Mouse (Mus musculus) forebrain, embryonic 11.5 days (tissue): ENCODE data around the gene 7530416G11Rik. TPM values are rescaled to one million over a fixed set of nuclear protein-coding genes. Genes with fewer than 3 reads are reported as not detected.

Experiments
- ATAC-seq: fragments of 200-750 bp; cut with Nextera tagmentation; replicated peaks from 2 replicates; pipeline ENCODE4 v1.8.0; 2017; ENCODE audit warnings: moderate TSS enrichment; ENCODE audit not compliant: low FRiP score
- DNase-seq: peaks from one replicate; pipeline ENCODE4 v3.0.0-alpha.2; 2017; ENCODE audit warnings: low spot score
- H3K27ac ChIP-seq: fragments of 300-500 bp; sonication (generic); 2 replicates; pipeline ENCODE4 v1.5.1; 2014; ENCODE audit warnings: low read depth, low read length
- H3K27me3 ChIP-seq: fragments of 300-500 bp; sonication (generic); 2 replicates; pipeline ENCODE4 v1.6.1; 2014; ENCODE audit warnings: mild to moderate bottlenecking, low read length, mixed read lengths; ENCODE audit not compliant: control insufficient read depth, insufficient read depth
- H3K36me3 ChIP-seq: fragments of 300-500 bp; sonication (generic); 2 replicates; pipeline ENCODE4 v1.6.1; 2014; ENCODE audit warnings: mild to moderate bottlenecking, low read length, moderate library complexity, mixed read lengths; ENCODE audit not compliant: control insufficient read depth, insufficient read depth
- H3K4me1 ChIP-seq: fragments of 300-500 bp; sonication (generic); replicated peaks from 2 replicates; pipeline ENCODE4 v1.6.1; 2014; ENCODE audit warnings: low read length, mixed read lengths; ENCODE audit not compliant: control insufficient read depth, insufficient read depth
- H3K4me2 ChIP-seq: fragments of 300-500 bp; sonication (generic); 2 replicates; pipeline ENCODE4 v1.6.1; 2014; ENCODE audit warnings: low read depth, mild to moderate bottlenecking, low read length, moderate library complexity, mixed read lengths; ENCODE audit not compliant: severe bottlenecking
- H3K4me3 ChIP-seq: fragments of 300-500 bp; sonication (generic); 2 replicates; pipeline ENCODE4 v1.5.1; 2014; ENCODE audit warnings: low read depth, low read length
- H3K9ac ChIP-seq: fragments of 300-500 bp; sonication (generic); 2 replicates; pipeline ENCODE4 v1.6.1; 2014; ENCODE audit warnings: low read length
- H3K9me3 ChIP-seq: fragments of 300-500 bp; sonication (generic); 2 replicates; pipeline ENCODE4 v1.6.1; 2016; ENCODE audit warnings: low read length, mixed read lengths; ENCODE audit not compliant: control insufficient read depth
- WGBS: fragments of 180-500 bp; shearing (Covaris S2); extraction: QIAGEN DNeasy Blood & Tissue Kit; methylation state at CpG from one replicate; pipeline ENCODE4 v1.1.7; 2014; 5-methylcytosine and 5-hydroxymethylcytosine counted together
- polyA plus RNA-seq: library from polyadenylated mRNA; unstranded; fragments of >200 nt; fragmentation: Nextera tagmentation; extraction: Ambion mirVana; gene quantifications from 2 replicates; pipeline ENCODE4 v1.2.1, GENCODE M21; 2014

The 7530416G11Rik gene
- polyA plus RNA-seq, 1 experiment from 2014 or later, result not detected

DNA sequence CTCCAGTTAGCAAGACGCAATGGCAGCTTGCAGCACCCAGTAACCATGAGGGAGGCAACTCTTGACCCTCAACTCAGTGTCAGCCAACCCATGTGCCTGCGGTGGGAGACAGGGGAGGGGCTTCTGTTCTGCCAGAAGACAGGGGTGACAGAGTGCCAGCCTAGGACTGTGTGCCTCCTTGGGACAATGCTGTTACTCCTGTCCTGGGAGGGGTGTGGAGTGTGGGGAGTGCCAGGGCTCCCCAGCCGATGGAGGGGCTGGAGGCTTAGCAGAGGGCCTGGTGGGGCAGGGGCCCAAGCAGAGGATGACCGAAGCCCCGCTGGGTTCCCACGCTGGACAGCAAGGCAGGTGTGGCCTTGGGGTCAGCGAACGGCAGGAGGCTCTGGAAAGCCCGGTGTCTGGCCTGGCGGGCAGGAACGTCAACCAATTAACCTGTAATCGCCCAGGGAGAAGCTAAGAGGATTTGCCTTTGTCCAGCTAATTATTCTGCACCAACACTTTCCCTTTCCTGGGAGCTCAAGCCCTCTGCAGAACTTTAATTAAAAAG, 21.4 kb upstream of the 7530416G11Rik start:
- peak overlapping the region; percentile 37; the same call in 1 of the 2 replicates for H3K27ac ChIP-seq
- H3K9me3 ChIP-seq, result no peaks in the 10 kb centered on the region
- peak; percentile 67 for ATAC-seq
- H3K4me1 ChIP-seq, result peaks cover 21% of the 10 kb centered on the region
- 3% methylated on average over 12 of the region's 12 CpGs for WGBS
- H3K9ac ChIP-seq, result no peak overlapping the region
- H3K27me3 ChIP-seq, result no peaks in the 10 kb centered on the region
- peak; percentile 69 for DNase-seq
- no peaks in the 10 kb centered on the region for H3K36me3 ChIP-seq
- 0 out of 2 replicates have a peak overlapping the region, but pooled peaks have one; percentile 8 for H3K4me2 ChIP-seq
- no peak overlapping the region for H3K4me3 ChIP-seq

DNA sequence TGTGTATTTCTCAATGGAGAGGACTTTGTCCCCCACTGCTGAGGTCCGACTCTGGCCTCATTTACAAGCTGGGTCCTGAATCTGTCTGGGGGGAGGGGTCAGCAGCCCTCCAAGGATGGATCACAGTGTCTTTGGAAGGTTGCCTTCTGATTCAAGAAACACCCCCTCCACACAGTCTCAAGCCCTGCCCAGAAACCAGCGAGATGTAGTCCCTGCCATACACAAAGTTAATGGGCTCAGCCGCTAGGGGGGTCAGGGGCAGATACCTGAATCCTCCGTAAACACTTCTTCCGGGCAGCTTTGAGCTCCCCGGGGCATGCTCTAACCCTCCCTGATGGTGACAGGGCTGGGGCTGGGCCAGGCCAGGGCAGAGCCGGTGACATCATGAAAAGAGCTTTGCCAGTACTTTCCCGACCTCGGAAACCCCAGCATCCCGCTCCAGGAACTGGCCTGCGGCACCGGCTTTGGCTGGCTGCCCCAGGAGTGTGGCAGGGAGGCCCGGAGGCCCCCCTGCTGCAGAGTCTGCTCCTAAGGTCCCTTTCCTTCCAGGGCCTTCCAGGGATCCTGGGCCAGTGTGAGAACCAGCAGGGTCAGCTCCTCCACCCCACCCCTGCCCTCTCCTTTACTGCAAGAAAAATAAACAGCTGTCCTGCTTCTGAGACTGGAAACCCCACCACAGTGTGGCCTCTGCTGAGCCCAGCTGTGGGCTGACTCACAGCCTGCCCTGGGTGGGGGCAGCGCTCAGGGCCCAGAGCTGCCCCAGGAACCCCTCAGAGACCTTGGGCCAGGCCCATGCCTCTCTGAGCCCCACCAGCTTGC, 20.4 kb upstream of the 7530416G11Rik start:
- no peaks in the 10 kb centered on the region for H3K36me3 ChIP-seq
- peak overlapping the region; percentile 25; the same call in 1 of the 2 replicates for H3K27ac ChIP-seq
- peak; percentile 71 for DNase-seq
- no peaks in the 10 kb centered on the region for H3K9me3 ChIP-seq
- peak; percentile 45; the same call in 1 of the 2 replicates for ATAC-seq
- H3K4me1 ChIP-seq, result peaks cover 24% of the 10 kb centered on the region
- H3K9ac ChIP-seq, result no peak overlapping the region; the same call in 1 of the 2 replicates
- peak overlapping the region; percentile 9; the same call in 1 of the 2 replicates for H3K4me2 ChIP-seq
- H3K27me3 ChIP-seq, result no peaks in the 10 kb centered on the region
- H3K4me3 ChIP-seq, result no peak overlapping the region
- 5% methylated on average over 14 of the region's 14 CpGs for WGBS

DNA sequence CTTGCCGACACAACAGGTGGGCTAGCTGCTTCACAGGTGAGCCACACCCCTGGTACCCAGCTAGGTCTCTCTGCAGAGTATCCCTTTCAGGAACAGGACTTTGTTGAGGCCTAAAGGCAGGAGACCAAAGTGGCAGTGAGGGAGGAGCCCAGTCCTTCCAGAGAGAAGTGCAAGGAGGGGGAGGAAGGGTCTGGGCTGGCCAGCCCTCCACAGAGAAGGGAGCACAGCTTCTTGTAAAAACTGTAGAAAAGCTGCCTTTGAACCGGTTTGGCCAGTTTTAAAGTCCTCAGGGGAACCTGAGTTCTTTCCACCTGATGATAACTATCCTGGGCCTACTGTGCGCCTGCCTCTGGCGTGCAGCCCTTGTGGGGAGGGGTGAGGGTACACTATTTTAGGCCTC, 16.4 kb upstream of the 7530416G11Rik start:
- no peak for DNase-seq
- Histone ChIP-seq H3K4me2 (no peak overlapping the region), H3K9ac (no peak overlapping the region), H3K4me3 (no peak overlapping the region), H3K9me3 (no peaks in the 10 kb centered on the region), H3K4me1 (peaks cover 12% of the 10 kb centered on the region), H3K36me3 (no peaks in the 10 kb centered on the region), H3K27me3 (no peaks in the 10 kb centered on the region), H3K27ac (no peak overlapping the region)
- 66% methylated on average over 4 of the region's 4 CpGs for WGBS
- no peak for ATAC-seq

DNA sequence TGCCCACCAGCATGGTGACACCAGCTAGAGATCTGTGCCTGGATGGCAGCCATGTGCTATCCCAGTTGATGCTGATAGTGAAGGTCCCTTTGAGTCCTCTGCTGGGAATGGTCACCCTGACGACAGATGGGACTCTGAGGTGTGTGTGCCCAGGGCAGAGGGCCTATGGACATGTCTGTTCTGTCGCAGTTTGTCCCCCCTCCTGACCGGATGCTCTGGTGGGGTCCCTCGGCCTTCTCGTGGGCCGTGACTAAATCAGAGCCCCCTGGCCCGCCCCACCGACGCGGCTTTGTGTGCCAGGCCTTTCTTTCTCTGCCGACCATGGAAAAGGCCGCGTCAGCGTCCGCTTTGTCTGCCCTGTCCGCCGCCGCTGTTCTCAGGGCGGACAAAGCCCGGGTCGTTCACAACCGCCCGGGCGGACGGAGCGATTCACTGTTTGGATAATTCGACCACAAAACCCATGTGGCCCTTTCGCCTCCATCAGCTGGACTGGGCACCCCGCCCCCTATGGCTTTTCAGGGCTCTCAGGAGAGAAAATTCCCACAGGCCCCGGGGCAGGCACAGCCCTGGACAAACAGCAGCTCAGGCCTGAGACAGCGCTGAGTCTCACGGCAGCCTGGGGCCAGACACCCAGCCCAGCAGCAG, 4.5 kb upstream of the 7530416G11Rik start:
- Histone ChIP-seq H3K36me3 (no peaks in the 10 kb centered on the region), H3K9ac (peak overlapping the region; percentile 52), H3K9me3 (no peaks in the 10 kb centered on the region), H3K4me3 (no peak overlapping the region), H3K4me2 (no peak overlapping the region), H3K27me3 (no peaks in the 10 kb centered on the region), H3K4me1 (peaks cover 14% of the 10 kb centered on the region; the same call in 1 of the 2 replicates), H3K27ac (peak overlapping the region; percentile 89)
- DNase-seq (peak; percentile 85), ATAC-seq (peak; percentile 77)
- 23% methylated on average over 32 of the region's 32 CpGs for WGBS

DNA sequence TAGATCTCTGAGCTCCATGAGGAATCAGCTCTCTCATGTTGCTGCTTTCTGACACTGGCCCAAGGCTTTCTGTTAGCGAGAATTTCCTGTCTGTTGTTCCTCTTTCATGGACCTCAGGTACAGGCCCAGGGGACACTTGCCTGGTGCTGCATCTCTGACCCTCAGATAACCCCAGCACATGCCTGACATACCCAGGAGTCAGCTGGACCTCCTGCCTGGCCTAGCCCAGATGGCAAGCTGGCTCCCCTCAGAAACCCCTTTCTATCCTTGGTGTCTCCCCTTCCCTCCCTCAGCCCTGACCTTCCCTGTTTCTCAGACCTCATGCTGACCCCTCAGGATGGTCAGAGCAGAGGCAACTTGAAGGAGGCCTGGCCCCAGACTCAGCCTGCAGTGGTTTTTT, 3.7 kb upstream of the 7530416G11Rik start:
- Histone ChIP-seq H3K27ac (peak overlapping the region; percentile 89), H3K27me3 (no peaks in the 10 kb centered on the region), H3K9ac (peak overlapping the region; percentile 21; the same call in 1 of the 2 replicates), H3K4me3 (no peak overlapping the region), H3K4me1 (peaks cover 14% of the 10 kb centered on the region; the same call in 1 of the 2 replicates), H3K9me3 (no peaks in the 10 kb centered on the region), H3K4me2 (no peak overlapping the region), H3K36me3 (no peaks in the 10 kb centered on the region)
- WGBS, result 72% methylated on average over 1 of the region's 1 CpGs
- no peak for ATAC-seq
- no peak for DNase-seq

DNA sequence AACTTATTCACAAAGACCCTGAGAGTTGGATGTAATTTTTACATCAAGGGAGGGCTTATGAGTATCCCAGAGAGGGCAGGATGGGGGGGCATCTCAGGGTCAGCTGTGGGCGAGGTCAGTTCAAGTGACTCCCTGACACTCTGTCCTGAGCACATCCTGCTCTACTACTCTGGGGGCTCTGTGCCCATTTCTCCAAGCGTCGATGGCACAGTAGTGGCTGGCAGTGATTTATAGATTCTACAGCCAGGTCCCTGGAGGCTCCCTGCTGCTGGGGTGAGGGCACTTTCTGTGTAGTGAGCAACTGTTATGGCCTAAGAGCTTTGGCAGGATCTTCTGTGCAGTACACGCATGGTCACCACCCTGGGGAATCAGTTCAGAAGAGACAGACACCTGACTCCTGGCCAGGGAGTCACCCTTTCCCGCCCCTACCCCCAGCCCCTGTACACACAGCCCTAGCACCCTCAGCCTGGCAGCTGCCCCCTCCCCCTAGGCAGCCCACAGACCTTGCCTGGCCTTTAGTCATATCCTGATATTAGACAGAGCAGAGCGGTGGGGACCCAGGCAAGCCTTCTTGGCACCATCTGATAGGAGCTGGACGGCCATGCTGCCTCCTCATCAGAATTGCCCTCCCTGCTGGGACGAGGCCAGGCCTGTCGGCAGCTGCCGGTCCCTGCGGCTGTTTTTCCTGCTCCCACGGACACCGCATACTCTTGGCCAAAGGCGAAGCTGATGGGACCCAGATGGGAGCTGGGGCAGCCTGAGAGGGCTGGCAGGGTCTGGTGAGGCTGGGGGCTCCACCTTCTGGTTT, 2.3 kb upstream of the 7530416G11Rik start:
- no peaks in the 10 kb centered on the region for H3K36me3 ChIP-seq
- peaks cover 14% of the 10 kb centered on the region; the same call in 1 of the 2 replicates for H3K4me1 ChIP-seq
- no peak overlapping the region for H3K4me3 ChIP-seq
- no peak for ATAC-seq
- 77% methylated on average over 14 of the region's 14 CpGs for WGBS
- no peak overlapping the region for H3K4me2 ChIP-seq
- DNase-seq, result no peak
- no peak overlapping the region; the same call in 1 of the 2 replicates for H3K9ac ChIP-seq
- no peak overlapping the region for H3K27ac ChIP-seq
- no peaks in the 10 kb centered on the region for H3K27me3 ChIP-seq
- H3K9me3 ChIP-seq, result no peaks in the 10 kb centered on the region

DNA sequence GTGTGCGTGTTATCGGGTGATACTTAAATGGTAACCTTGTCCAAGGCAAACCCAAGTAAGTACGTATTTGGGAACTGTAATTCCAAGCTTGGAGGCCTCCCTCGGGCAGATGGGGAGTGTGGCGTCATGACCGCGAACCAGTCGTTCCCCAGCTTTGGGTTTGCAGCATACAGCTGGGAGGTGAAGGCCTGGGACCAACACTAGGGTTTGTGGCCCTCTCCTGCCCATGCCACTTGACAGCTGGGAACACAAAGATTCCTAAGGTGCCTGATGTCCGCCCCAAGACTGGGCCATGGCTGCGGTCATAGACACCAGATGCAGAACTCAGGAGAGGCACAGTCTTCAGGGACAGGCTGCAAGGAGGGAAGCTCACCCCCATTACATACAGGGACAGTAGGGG, 2.8 kb downstream of the 7530416G11Rik start:
- H3K36me3 ChIP-seq, result no peaks in the 10 kb centered on the region
- no peak overlapping the region for H3K4me3 ChIP-seq
- H3K27ac ChIP-seq, result 0 out of 2 replicates have a peak overlapping the region, but pooled peaks have one; percentile 12
- no peaks in the 10 kb centered on the region for H3K27me3 ChIP-seq
- H3K9ac ChIP-seq, result no peak overlapping the region
- 87% methylated on average over 10 of the region's 10 CpGs for WGBS
- H3K9me3 ChIP-seq, result no peaks in the 10 kb centered on the region
- peaks cover 21% of the 10 kb centered on the region for H3K4me1 ChIP-seq
- no peak for ATAC-seq
- no peak for DNase-seq
- no peak overlapping the region for H3K4me2 ChIP-seq

DNA sequence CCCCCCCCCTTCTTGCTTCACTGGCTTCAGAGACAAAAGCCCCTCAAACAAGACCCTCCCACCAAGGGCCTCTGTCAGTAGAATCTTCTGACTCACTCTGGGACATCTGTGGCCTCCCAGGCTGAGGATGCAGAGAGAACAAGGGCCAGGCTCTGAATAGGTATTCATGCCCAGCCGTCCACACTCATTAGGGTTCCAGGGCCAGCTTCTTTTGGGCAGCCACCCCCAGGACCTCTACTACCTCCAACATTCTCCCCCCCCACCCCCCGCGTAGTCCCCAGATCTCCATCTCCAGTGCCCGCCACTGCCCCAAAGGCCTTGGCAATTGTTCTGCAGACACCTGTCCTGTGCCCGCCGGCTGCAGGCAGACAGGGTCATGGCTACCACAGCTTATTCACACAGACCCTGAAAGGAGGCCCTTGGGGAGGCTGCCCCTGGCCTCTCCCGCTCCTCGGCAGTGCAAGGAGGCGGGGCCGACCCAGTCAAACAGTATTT, 5.0 kb downstream of the 7530416G11Rik start:
- H3K27me3 ChIP-seq, result no peaks in the 10 kb centered on the region; the same call in 1 of the 2 replicates
- peak; percentile 86 for DNase-seq
- peaks cover 31% of the 10 kb centered on the region for H3K4me1 ChIP-seq
- whole genome bisulfite sequencing, result 12% methylated on average over 10 of the region's 10 CpGs
- no peaks in the 10 kb centered on the region for H3K36me3 ChIP-seq
- H3K4me3 ChIP-seq, result no peak overlapping the region
- ATAC-seq, result peak; percentile 91
- no peaks in the 10 kb centered on the region for H3K9me3 ChIP-seq
- peak overlapping the region; percentile 90 for H3K27ac ChIP-seq
- peak overlapping the region; percentile 14; the same call in 1 of the 2 replicates for H3K9ac ChIP-seq
- 0 out of 2 replicates have a peak overlapping the region, but pooled peaks have one; percentile 24 for H3K4me2 ChIP-seq
